Mouse (Mus musculus) stomach, postnatal 0 days (tissue): ENCODE measurements around the gene Sez6l. TPM values are rescaled to one million over a fixed set of nuclear protein-coding genes. Genes with fewer than 3 reads are reported as not detected.

Source experiments
- ATAC-seq: fragments of 200-750 bp; cut with Nextera tagmentation; 2 replicates; pipeline ENCODE4 v1.8.0; 2017; ENCODE audit not compliant: low FRiP score, low TSS enrichment
- DNase-seq: peaks from one replicate; pipeline ENCODE4 v3.0.0-alpha.2; 2016; ENCODE audit warnings: low spot score
- H3K27ac ChIP-seq: fragments of 300-500 bp; sonication (generic); replicated peaks from 2 replicates; pipeline ENCODE4 v1.5.1; 2014; ENCODE audit warnings: mild to moderate bottlenecking, control low read depth
- H3K27me3 ChIP-seq: fragments of 300-500 bp; sonication (generic); 2 replicates; pipeline ENCODE4 v1.6.1; 2014; ENCODE audit warnings: low read length; ENCODE audit not compliant: control insufficient read depth, insufficient read depth
- H3K36me3 ChIP-seq: fragments of 300-500 bp; sonication (generic); 2 replicates; pipeline ENCODE4 v1.6.1; 2014; ENCODE audit warnings: low read length, mixed read lengths; ENCODE audit not compliant: control insufficient read depth, insufficient read depth
- H3K4me1 ChIP-seq: fragments of 300-500 bp; sonication (generic); replicated peaks from 2 replicates; pipeline ENCODE4 v1.6.1; 2014; ENCODE audit warnings: antibody characterized with exemption; ENCODE audit not compliant: control insufficient read depth, insufficient read depth
- H3K4me2 ChIP-seq: fragments of 300-500 bp; sonication (generic); replicated peaks from 2 replicates; pipeline ENCODE4 v1.6.1; 2014; ENCODE audit warnings: low read depth, mild to moderate bottlenecking, control low read depth, moderate library complexity
- H3K4me3 ChIP-seq: fragments of 300-500 bp; sonication (generic); 2 replicates; pipeline ENCODE4 v1.5.1; 2014; ENCODE audit warnings: low read depth, low read length, control low read depth
- H3K9ac ChIP-seq: fragments of 300-500 bp; sonication (generic); 2 replicates; pipeline ENCODE4 v1.6.1; 2014; ENCODE audit warnings: mild to moderate bottlenecking, low read length, control low read depth, mixed read lengths
- H3K9me3 ChIP-seq: fragments of 300-500 bp; sonication (generic); 2 replicates; pipeline ENCODE4 v1.6.1; 2016; ENCODE audit warnings: low read length; ENCODE audit not compliant: control insufficient read depth
- CTCF ChIP-seq: IDR thresholded peaks from 2 replicates; pipeline ENCODE4 v1.5.1; 2016; ENCODE audit warnings: antibody characterized with exemption, low read depth, mild to moderate bottlenecking, moderate library complexity
- EP300 ChIP-seq: optimal IDR thresholded peaks from 2 replicates; pipeline ENCODE3; 2016; ENCODE audit warnings: antibody characterized with exemption
- WGBS: fragments of 180-500 bp; shearing (Covaris S2); extraction: QIAGEN DNeasy Blood & Tissue Kit; methylation state at CpG from one replicate; pipeline ENCODE4 v1.1.7; 2014; 5-methylcytosine and 5-hydroxymethylcytosine counted together
- polyA plus RNA-seq: library from polyadenylated mRNA; unstranded; fragments of >200 nt; fragmentation: Nextera tagmentation; extraction: Ambion mirVana; gene quantifications from 2 replicates; pipeline ENCODE4 v1.2.1, GENCODE M21; 2015

Sez6l gene
- polyA plus RNA-seq, 1 experiment from 2014 or later = 0.42 TPM

DNA sequence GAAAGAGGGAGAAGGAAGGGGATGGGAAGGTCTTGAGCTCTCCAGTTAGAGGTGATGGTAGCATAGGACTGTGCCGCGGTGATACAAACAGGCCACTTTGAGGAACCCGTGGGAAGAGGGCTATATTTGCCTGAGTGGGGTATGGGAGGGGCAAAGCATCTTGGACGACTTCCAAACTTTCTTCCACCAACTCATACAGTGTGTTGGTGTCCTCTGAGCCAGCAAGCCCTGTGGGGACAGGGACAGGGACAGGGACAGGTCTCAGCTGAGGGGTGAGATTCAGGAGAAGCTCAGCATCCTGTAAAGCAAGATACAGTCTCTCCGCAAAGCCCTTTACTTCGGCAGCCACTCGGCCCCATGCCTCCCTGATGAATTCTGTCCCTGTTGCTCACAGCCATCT lies 50.5 kb downstream of the Sez6l start:
- no peaks in the 10 kb centered on the region for H3K27me3 ChIP-seq
- ATAC-seq (no peak), DNase-seq (no peak)
- H3K4me2 ChIP-seq = no peak overlapping the region
- H3K4me3 ChIP-seq = no peak overlapping the region
- no peaks in the 10 kb centered on the region for H3K36me3 ChIP-seq
- H3K4me1 ChIP-seq = no peaks in the 10 kb centered on the region
- H3K9ac ChIP-seq = no peak overlapping the region
- no peak overlapping the region for H3K27ac ChIP-seq
- 66% methylated on average over 7 of the region's 7 CpGs for WGBS
- TF ChIP-seq EP300 (no peak), CTCF (no peak)
- H3K9me3 ChIP-seq = no peaks in the 10 kb centered on the region

DNA sequence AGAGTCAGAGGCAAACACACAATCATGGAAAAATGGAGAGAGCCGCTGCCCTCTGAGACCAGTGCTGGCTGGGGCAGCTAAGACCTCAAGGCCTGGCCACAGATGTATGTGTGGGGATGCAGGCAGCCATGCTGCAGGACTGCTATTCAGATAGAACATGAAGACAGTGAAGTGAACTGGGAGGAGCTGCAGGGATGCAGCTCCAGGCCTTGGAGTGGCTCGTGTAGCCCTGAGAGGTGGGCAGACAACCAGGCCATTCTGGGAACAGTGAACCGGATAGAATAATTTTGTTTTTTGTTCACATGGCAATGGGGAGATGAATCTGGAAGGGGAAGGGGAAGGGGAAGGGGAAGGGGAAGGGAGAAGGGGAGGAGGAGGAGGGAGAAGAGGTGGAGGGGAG lies 51.0 kb downstream of the Sez6l start:
- no peak for TF ChIP-seq EP300
- no peaks in the 10 kb centered on the region for H3K9me3 ChIP-seq
- H3K4me1 ChIP-seq = no peaks in the 10 kb centered on the region
- WGBS = 70% methylated on average over 3 of the region's 3 CpGs
- ATAC-seq = no peak
- no peak for DNase-seq
- H3K27me3 ChIP-seq = no peaks in the 10 kb centered on the region
- no peaks in the 10 kb centered on the region for H3K36me3 ChIP-seq
- no peak overlapping the region for H3K9ac ChIP-seq
- H3K27ac ChIP-seq = no peak overlapping the region
- no peak overlapping the region for H3K4me3 ChIP-seq
- H3K4me2 ChIP-seq = no peak overlapping the region

DNA sequence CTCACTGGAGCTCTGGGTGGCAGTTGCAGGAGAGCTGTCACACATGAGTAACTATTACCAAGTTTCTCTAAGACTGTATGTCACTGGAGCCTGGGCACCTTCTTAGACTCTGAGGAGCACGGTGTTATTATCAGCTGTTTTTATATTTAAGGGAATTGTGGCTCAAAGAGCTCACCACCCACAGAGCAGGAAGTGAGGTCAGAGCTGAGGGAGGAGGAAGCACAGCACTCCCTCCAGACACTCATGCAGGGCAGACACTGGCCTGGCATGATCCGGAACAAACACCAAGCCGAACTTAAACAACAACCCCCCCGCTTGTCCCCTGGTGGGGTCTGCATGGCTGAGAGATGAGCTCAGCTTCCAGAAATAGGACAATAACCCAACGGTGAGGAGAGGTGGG lies 51.7 kb downstream of the Sez6l start:
- no peak overlapping the region for H3K27ac ChIP-seq
- TF ChIP-seq CTCF (no peak), EP300 (no peak)
- no peaks in the 10 kb centered on the region for H3K27me3 ChIP-seq
- no peak for ATAC-seq
- no peak overlapping the region for H3K9ac ChIP-seq
- H3K36me3 ChIP-seq = no peaks in the 10 kb centered on the region
- no peaks in the 10 kb centered on the region for H3K4me1 ChIP-seq
- H3K4me2 ChIP-seq = no peak overlapping the region
- H3K9me3 ChIP-seq = no peaks in the 10 kb centered on the region
- 59% methylated on average over 5 of the region's 5 CpGs for WGBS
- H3K4me3 ChIP-seq = no peak overlapping the region
- no peak for DNase-seq

DNA sequence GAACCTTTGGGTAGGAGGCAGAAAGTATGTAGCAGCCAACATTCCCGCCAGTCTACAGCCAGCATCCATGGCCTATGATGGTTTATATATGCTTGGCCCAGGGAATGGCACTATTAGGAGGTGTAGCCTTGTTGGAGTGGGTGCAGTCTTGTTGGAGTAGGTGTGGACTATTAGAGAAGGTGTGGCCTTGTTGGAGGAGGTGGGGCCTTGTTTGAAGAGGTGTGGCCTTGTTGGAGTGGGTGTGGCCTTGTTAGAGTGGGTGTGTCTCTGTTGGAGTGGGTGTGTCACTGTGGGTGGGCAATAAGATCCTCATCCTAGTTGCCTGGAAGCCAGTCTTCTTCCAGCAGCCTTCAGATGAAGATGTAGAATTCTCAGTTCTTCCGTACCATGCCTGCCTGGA lies 53.2 kb downstream of the Sez6l start:
- Histone ChIP-seq H3K4me2 (no peak overlapping the region), H3K27ac (no peak overlapping the region), H3K9ac (no peak overlapping the region), H3K27me3 (no peaks in the 10 kb centered on the region), H3K9me3 (no peaks in the 10 kb centered on the region), H3K36me3 (no peaks in the 10 kb centered on the region), H3K4me3 (no peak overlapping the region), H3K4me1 (no peaks in the 10 kb centered on the region)
- ATAC-seq (no peak), DNase-seq (no peak)
- no peak for TF ChIP-seq EP300
- no peak for TF ChIP-seq CTCF
- WGBS = 92% methylated on average over 2 of the region's 2 CpGs

DNA sequence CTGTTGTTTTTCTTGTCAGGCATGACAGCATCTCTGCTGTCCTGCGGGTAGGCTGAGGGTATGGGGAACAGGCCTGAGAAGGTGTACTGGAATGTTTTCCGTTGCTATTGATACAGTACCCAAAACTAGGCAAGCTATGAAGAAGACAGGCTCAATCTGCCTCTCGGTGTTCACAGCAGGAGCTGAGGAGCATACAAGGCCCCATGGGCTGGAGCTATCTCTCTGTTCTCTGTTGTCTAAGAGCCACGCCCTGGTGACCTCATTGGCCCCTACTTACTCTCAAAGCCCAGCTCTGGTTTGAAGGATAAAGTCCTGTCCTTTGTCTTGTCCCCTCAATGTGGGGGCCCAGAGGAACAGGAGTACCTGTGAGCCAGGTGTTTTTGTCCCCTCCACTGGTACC lies 53.7 kb downstream of the Sez6l start:
- 79% methylated on average over 4 of the region's 4 CpGs for WGBS
- Histone ChIP-seq H3K9me3 (no peaks in the 10 kb centered on the region), H3K27me3 (no peaks in the 10 kb centered on the region), H3K4me1 (no peaks in the 10 kb centered on the region), H3K4me2 (no peak overlapping the region), H3K9ac (no peak overlapping the region), H3K27ac (no peak overlapping the region), H3K4me3 (no peak overlapping the region), H3K36me3 (no peaks in the 10 kb centered on the region)
- no peak for DNase-seq
- no peak for ATAC-seq
- TF ChIP-seq EP300 (no peak), CTCF (no peak)

DNA sequence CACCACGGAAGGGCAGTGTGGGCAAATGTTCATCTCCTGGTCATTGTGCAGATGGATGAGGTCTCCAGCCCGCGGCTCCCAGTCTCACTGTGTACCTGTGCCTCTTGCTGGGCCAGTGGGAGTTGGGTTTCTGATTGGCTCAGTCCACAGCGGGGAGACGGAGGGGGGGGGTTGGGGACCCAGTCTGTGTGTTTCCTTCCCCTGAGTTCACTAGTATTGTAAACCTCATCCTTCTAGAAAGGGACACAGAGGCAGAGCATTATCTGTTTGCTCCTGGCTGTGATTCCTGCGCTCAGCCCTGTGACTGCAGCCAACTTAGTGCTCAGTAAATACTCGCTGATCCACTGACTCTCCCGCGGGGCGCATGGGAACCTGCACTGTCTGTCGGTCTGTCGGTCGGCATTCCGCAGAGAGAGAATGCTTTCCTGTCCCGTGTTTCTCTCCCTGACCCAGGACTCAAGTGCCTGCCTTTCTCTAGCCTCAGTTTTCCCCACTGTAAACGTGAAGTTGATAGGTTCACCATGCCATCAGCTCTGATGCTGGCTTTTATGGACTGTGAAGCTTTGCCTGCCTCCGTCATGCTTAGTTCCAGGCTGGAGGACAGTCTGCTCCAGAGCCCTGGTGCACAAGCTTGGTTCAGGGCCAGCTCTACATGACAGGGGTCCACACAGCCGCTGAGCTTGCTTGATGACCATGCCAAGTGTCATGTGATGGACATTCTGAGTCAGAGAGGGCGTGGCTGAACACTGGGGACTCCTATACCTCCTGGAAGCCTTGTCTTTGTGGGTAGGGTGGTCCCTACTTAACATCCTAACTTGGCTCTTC lies 55.1 kb downstream of the Sez6l start:
- Histone ChIP-seq H3K4me2 (no peak overlapping the region), H3K36me3 (no peaks in the 10 kb centered on the region), H3K9ac (no peak overlapping the region), H3K4me3 (no peak overlapping the region), H3K9me3 (no peaks in the 10 kb centered on the region), H3K27me3 (no peaks in the 10 kb centered on the region), H3K27ac (no peak overlapping the region), H3K4me1 (no peaks in the 10 kb centered on the region)
- whole genome bisulfite sequencing = 14% methylated on average over 19 of the region's 19 CpGs
- 0 out of 2 replicates have a peak, but pooled peaks have one; percentile 21 for ATAC-seq
- no peak for DNase-seq
- TF ChIP-seq EP300 (no peak), CTCF (no peak)
